Mouse (Mus musculus): ENCODE data around the gene Srrm4. TPM values are rescaled to one million over a fixed set of nuclear protein-coding genes. Genes with fewer than 3 reads are reported as not detected.

The Srrm4 gene
- polyA plus RNA-seq, 1 experiment from 2014 or later = 0.33 TPM

- Histone ChIP-seq H3K9me3 (replicated peaks; ENCODE audit: low read length) (no peaks in the 10 kb centered on the region), H3K4me3 (replicated peaks; ENCODE audit: low read depth, low read length) (no peak overlapping the region), H3K9ac (ENCODE audit: low read depth, low read length) (no peak overlapping the region), H3K27me3 (ENCODE audit: insufficient read depth, low read length) (no peaks in the 10 kb centered on the region), H3K4me2 (ENCODE audit: low read length) (no peak overlapping the region), H3K27ac (no peak overlapping the region), H3K4me1 (replicated peaks; ENCODE audit: insufficient read depth, low read length) (no peaks in the 10 kb centered on the region), H3K36me3 (ENCODE audit: insufficient read depth, low read length) (no peaks in the 10 kb centered on the region)
- TF ChIP-seq CTCF (IDR thresholded peaks at IDR 0.05; ENCODE audit: low read depth) = no peak
- ATAC-seq (replicated peaks; ENCODE audit: low FRiP score, low read depth) (no peak; the same call in 1 of the 2 replicates), DNase-seq (ENCODE audit: low spot score) (peak; percentile 25)
- WGBS = 3% methylated on average over 7 of the region's 7 CpGs
These were observed 94.4 kb downstream of the Srrm4 start for GRCm38 (mm10) chr5:116497205-116497604.

GRCm38 (mm10) chr5:116496717-116497116 is 94.9 kb downstream of the Srrm4 start:
- H3K27ac ChIP-seq = no peak overlapping the region
- no peaks in the 10 kb centered on the region for H3K4me1 ChIP-seq (replicated peaks; ENCODE audit: insufficient read depth, low read length)
- H3K9ac ChIP-seq (ENCODE audit: low read depth, low read length) = no peak overlapping the region
- no peaks in the 10 kb centered on the region for H3K27me3 ChIP-seq (ENCODE audit: insufficient read depth, low read length)
- DNase-seq (ENCODE audit: low spot score) = no peak
- no peak overlapping the region for H3K4me2 ChIP-seq (ENCODE audit: low read length)
- WGBS = 71% methylated on average over 2 of the region's 2 CpGs
- no peaks in the 10 kb centered on the region for H3K36me3 ChIP-seq (ENCODE audit: insufficient read depth, low read length)
- no peak for ATAC-seq (replicated peaks; ENCODE audit: low FRiP score, low read depth)
- no peak overlapping the region for H3K4me3 ChIP-seq (replicated peaks; ENCODE audit: low read depth, low read length)
- TF ChIP-seq CTCF (IDR thresholded peaks at IDR 0.05; ENCODE audit: low read depth) = no peak
- H3K9me3 ChIP-seq (replicated peaks; ENCODE audit: low read length) = no peaks in the 10 kb centered on the region

DNA sequence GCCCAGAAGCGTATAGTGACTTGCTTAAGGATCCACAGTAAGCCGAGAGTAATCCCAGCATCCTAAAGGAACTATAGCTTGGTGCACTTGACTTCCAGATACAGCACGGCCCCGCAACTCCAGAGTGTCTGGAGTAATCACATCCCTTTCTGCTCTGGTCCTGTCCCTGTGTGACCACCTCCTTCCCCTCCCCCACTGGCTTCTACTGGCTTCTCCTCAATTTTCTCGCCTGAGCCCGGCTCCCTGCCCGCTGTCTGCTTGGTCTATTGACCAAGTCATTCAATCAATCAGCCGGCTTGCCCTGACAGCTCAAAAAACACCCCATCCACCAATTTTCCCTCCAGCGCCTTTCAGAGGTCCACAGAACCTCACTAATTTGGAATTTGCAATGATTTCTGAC is 96.2 kb downstream of the Srrm4 start:
- WGBS = 60% methylated on average over 9 of the region's 9 CpGs

GRCm38 (mm10) chr5:116494377-116494776 is 97.2 kb downstream of the Srrm4 start:
- no peak for DNase-seq (ENCODE audit: low spot score)
- no peak overlapping the region for H3K4me3 ChIP-seq (replicated peaks; ENCODE audit: low read depth, low read length)
- H3K4me2 ChIP-seq (ENCODE audit: low read length) = no peak overlapping the region
- H3K27me3 ChIP-seq (ENCODE audit: insufficient read depth, low read length) = no peaks in the 10 kb centered on the region
- no peak overlapping the region for H3K27ac ChIP-seq
- no peak overlapping the region for H3K9ac ChIP-seq (ENCODE audit: low read depth, low read length)
- ATAC-seq (replicated peaks; ENCODE audit: low FRiP score, low read depth) = no peak
- WGBS = 40% methylated on average over 7 of the region's 7 CpGs
- no peak for TF ChIP-seq CTCF (IDR thresholded peaks at IDR 0.05; ENCODE audit: low read depth)
- no peaks in the 10 kb centered on the region for H3K36me3 ChIP-seq (ENCODE audit: insufficient read depth, low read length)
- no peaks in the 10 kb centered on the region for H3K4me1 ChIP-seq (replicated peaks; ENCODE audit: insufficient read depth, low read length)
- no peaks in the 10 kb centered on the region for H3K9me3 ChIP-seq (replicated peaks; ENCODE audit: low read length)

More for the DNA sequence above, 96.2 kb downstream of the Srrm4 start:
- Histone ChIP-seq H3K4me1 (replicated peaks; ENCODE audit: insufficient read depth, low read length) (no peaks in the 10 kb centered on the region), H3K9ac (ENCODE audit: low read depth, low read length) (no peak overlapping the region), H3K27ac (no peak overlapping the region), H3K4me2 (ENCODE audit: low read length) (no peak overlapping the region), H3K4me3 (replicated peaks; ENCODE audit: low read depth, low read length) (no peak overlapping the region), H3K27me3 (ENCODE audit: insufficient read depth, low read length) (no peaks in the 10 kb centered on the region), H3K9me3 (replicated peaks; ENCODE audit: low read length) (no peaks in the 10 kb centered on the region), H3K36me3 (ENCODE audit: insufficient read depth, low read length) (no peaks in the 10 kb centered on the region)
- ATAC-seq (replicated peaks; ENCODE audit: low FRiP score, low read depth) (no peak), DNase-seq (ENCODE audit: low spot score) (no peak)
- no peak for TF ChIP-seq CTCF (IDR thresholded peaks at IDR 0.05; ENCODE audit: low read depth)

DNA sequence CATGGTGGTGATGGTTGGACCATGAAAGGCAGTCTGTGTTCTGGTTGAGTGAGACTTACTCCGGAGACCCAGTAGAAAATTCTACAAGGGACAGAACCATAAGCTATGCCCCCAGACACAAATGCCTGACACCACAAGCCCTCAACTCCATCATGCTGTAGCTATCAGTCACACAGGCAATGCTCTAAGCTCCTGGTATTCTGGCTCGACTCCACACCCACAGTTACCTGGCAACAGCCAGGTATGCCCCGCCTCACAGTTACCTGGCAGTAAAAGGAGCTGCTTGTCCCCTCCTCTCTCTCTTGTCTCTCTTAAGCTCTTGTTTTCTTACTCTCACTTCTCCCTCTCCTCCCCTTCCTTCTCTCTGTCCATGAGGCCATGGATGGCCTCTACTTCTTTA is 98.9 kb downstream of the Srrm4 start:
- no peak for ATAC-seq (replicated peaks; ENCODE audit: low FRiP score, low read depth)
- no peak overlapping the region for H3K27ac ChIP-seq
- WGBS = 81% methylated on average over 3 of the region's 3 CpGs
- H3K9me3 ChIP-seq (replicated peaks; ENCODE audit: low read length) = no peaks in the 10 kb centered on the region
- H3K27me3 ChIP-seq (ENCODE audit: insufficient read depth, low read length) = no peaks in the 10 kb centered on the region
- DNase-seq (ENCODE audit: low spot score) = no peak
- TF ChIP-seq CTCF (IDR thresholded peaks at IDR 0.05; ENCODE audit: low read depth) = no peak
- no peaks in the 10 kb centered on the region for H3K4me1 ChIP-seq (replicated peaks; ENCODE audit: insufficient read depth, low read length)
- no peak overlapping the region for H3K4me2 ChIP-seq (ENCODE audit: low read length)
- H3K4me3 ChIP-seq (replicated peaks; ENCODE audit: low read depth, low read length) = no peak overlapping the region
- H3K9ac ChIP-seq (ENCODE audit: low read depth, low read length) = no peak overlapping the region
- no peaks in the 10 kb centered on the region for H3K36me3 ChIP-seq (ENCODE audit: insufficient read depth, low read length)

- Histone ChIP-seq H3K4me3 (replicated peaks; ENCODE audit: low read depth, low read length) (no peak overlapping the region), H3K27me3 (ENCODE audit: insufficient read depth, low read length) (no peaks in the 10 kb centered on the region), H3K36me3 (ENCODE audit: insufficient read depth, low read length) (no peaks in the 10 kb centered on the region), H3K9me3 (replicated peaks; ENCODE audit: low read length) (no peaks in the 10 kb centered on the region), H3K4me2 (ENCODE audit: low read length) (no peak overlapping the region), H3K27ac (no peak overlapping the region), H3K9ac (ENCODE audit: low read depth, low read length) (no peak overlapping the region), H3K4me1 (replicated peaks; ENCODE audit: insufficient read depth, low read length) (no peaks in the 10 kb centered on the region)
- WGBS = 60% methylated on average over 12 of the region's 12 CpGs
- DNase-seq (ENCODE audit: low spot score) = no peak
- no peak for ATAC-seq (replicated peaks; ENCODE audit: low FRiP score, low read depth)
- no peak for TF ChIP-seq CTCF (IDR thresholded peaks at IDR 0.05; ENCODE audit: low read depth)
These were observed 99.7 kb downstream of the Srrm4 start for GRCm38 (mm10) chr5:116491794-116492420.

DNA sequence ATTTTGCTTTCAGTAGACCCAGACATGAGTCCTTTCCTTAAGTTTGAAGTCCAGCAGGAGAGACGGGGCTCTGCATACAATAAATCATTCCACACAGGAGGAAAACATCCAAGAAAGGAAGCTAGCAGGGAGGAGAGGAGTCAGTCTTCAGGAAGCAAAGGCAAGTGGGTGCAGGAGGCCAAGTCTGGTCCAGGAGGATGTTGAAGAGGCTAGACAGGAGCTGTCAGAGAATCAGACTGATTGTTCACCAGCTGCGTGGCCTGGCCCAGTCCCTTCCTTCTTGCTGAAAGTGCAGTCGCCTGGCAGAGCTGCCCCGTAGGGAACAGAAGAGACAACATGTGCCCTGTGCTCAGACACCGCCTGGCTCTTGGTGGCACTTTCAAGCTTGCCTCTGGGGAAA is 100.8 kb downstream of the Srrm4 start:
- H3K4me1 ChIP-seq (replicated peaks; ENCODE audit: insufficient read depth, low read length) = no peaks in the 10 kb centered on the region
- no peaks in the 10 kb centered on the region for H3K9me3 ChIP-seq (replicated peaks; ENCODE audit: low read length)
- H3K9ac ChIP-seq (ENCODE audit: low read depth, low read length) = no peak overlapping the region
- H3K27ac ChIP-seq = no peak overlapping the region
- no peaks in the 10 kb centered on the region for H3K36me3 ChIP-seq (ENCODE audit: insufficient read depth, low read length)
- WGBS = 44% methylated on average over 5 of the region's 5 CpGs
- H3K4me2 ChIP-seq (ENCODE audit: low read length) = no peak overlapping the region
- no peak for TF ChIP-seq CTCF (IDR thresholded peaks at IDR 0.05; ENCODE audit: low read depth)
- DNase-seq (ENCODE audit: low spot score) (peak; percentile 28), ATAC-seq (replicated peaks; ENCODE audit: low FRiP score, low read depth) (no peak)
- H3K4me3 ChIP-seq (replicated peaks; ENCODE audit: low read depth, low read length) = no peak overlapping the region
- H3K27me3 ChIP-seq (ENCODE audit: insufficient read depth, low read length) = no peaks in the 10 kb centered on the region

All from kidney, postnatal 0 days (tissue).